Mouse (Mus musculus): ENCODE measurements around the gene C2cd4c. TPM values are rescaled to one million over a fixed set of nuclear protein-coding genes. Genes with fewer than 3 reads are reported as not detected.

C2cd4c gene
- polyA plus RNA-seq, 1 experiment from 2014 or later, result not detected

GRCm38 (mm10) chr10:79578891-79579290, 34.9 kb downstream of the C2cd4c start:
- 78% methylated on average over 7 of the region's 7 CpGs for WGBS
- Histone ChIP-seq H3K27me3 (ENCODE audit: control insufficient read depth, insufficient read depth, low read length) (no peaks in the 10 kb centered on the region), H3K9me3 (ENCODE audit: control insufficient read depth, low read length) (no peaks in the 10 kb centered on the region), H3K4me2 (replicated peaks; ENCODE audit: low read depth, low read length) (no peak overlapping the region), H3K4me3 (ENCODE audit: low read length) (no peak overlapping the region), H3K4me1 (ENCODE audit: control insufficient read depth, insufficient read depth, low read length) (0 out of 2 replicates have a peak, but pooled peaks cover 3% of the 10 kb centered on the region), H3K27ac (ENCODE audit: low read depth, low read length) (no peak overlapping the region), H3K9ac (ENCODE audit: low read depth, low read length) (no peak overlapping the region), H3K36me3 (ENCODE audit: control insufficient read depth, insufficient read depth, low read length) (no peaks in the 10 kb centered on the region)
- ATAC-seq (ENCODE audit: low FRiP score, low TSS enrichment), result no peak

GRCm38 (mm10) chr10:79578276-79578675, 35.5 kb downstream of the C2cd4c start:
- Histone ChIP-seq H3K36me3 (ENCODE audit: control insufficient read depth, insufficient read depth, low read length) (no peaks in the 10 kb centered on the region), H3K4me2 (replicated peaks; ENCODE audit: low read depth, low read length) (no peak overlapping the region), H3K4me3 (ENCODE audit: low read length) (no peak overlapping the region), H3K4me1 (ENCODE audit: control insufficient read depth, insufficient read depth, low read length) (0 out of 2 replicates have a peak, but pooled peaks cover 3% of the 10 kb centered on the region), H3K27ac (ENCODE audit: low read depth, low read length) (no peak overlapping the region), H3K9me3 (ENCODE audit: control insufficient read depth, low read length) (no peaks in the 10 kb centered on the region), H3K27me3 (ENCODE audit: control insufficient read depth, insufficient read depth, low read length) (no peaks in the 10 kb centered on the region), H3K9ac (ENCODE audit: low read depth, low read length) (no peak overlapping the region)
- ATAC-seq (ENCODE audit: low FRiP score, low TSS enrichment), result no peak
- 77% methylated on average over 9 of the region's 9 CpGs for WGBS

GRCm38 (mm10) chr10:79577376-79577775, 36.4 kb downstream of the C2cd4c start:
- H3K9me3 ChIP-seq (ENCODE audit: control insufficient read depth, low read length), result no peaks in the 10 kb centered on the region
- H3K36me3 ChIP-seq (ENCODE audit: control insufficient read depth, insufficient read depth, low read length), result no peaks in the 10 kb centered on the region
- WGBS, result 74% methylated on average over 4 of the region's 4 CpGs
- no peak overlapping the region for H3K27ac ChIP-seq (ENCODE audit: low read depth, low read length)
- H3K27me3 ChIP-seq (ENCODE audit: control insufficient read depth, insufficient read depth, low read length), result no peaks in the 10 kb centered on the region
- no peak overlapping the region for H3K9ac ChIP-seq (ENCODE audit: low read depth, low read length)
- H3K4me1 ChIP-seq (ENCODE audit: control insufficient read depth, insufficient read depth, low read length), result 0 out of 2 replicates have a peak, but pooled peaks cover 3% of the 10 kb centered on the region
- no peak overlapping the region for H3K4me3 ChIP-seq (ENCODE audit: low read length)
- no peak overlapping the region for H3K4me2 ChIP-seq (replicated peaks; ENCODE audit: low read depth, low read length)
- no peak for ATAC-seq (ENCODE audit: low FRiP score, low TSS enrichment)

GRCm38 (mm10) chr10:79575754-79576153, 38.1 kb downstream of the C2cd4c start:
- ATAC-seq (ENCODE audit: low FRiP score, low TSS enrichment), result no peak
- Histone ChIP-seq H3K9me3 (ENCODE audit: control insufficient read depth, low read length) (no peaks in the 10 kb centered on the region), H3K27ac (ENCODE audit: low read depth, low read length) (no peak overlapping the region), H3K36me3 (ENCODE audit: control insufficient read depth, insufficient read depth, low read length) (no peaks in the 10 kb centered on the region), H3K4me2 (replicated peaks; ENCODE audit: low read depth, low read length) (no peak overlapping the region), H3K9ac (ENCODE audit: low read depth, low read length) (no peak overlapping the region), H3K4me3 (ENCODE audit: low read length) (no peak overlapping the region), H3K4me1 (ENCODE audit: control insufficient read depth, insufficient read depth, low read length) (0 out of 2 replicates have a peak, but pooled peaks cover 3% of the 10 kb centered on the region), H3K27me3 (ENCODE audit: control insufficient read depth, insufficient read depth, low read length) (no peaks in the 10 kb centered on the region)
- 61% methylated on average over 6 of the region's 6 CpGs for WGBS

GRCm38 (mm10) chr10:79574796-79575195, 39.0 kb downstream of the C2cd4c start:
- no peak overlapping the region for H3K9ac ChIP-seq (ENCODE audit: low read depth, low read length)
- no peaks in the 10 kb centered on the region for H3K9me3 ChIP-seq (ENCODE audit: control insufficient read depth, low read length)
- H3K4me2 ChIP-seq (replicated peaks; ENCODE audit: low read depth, low read length), result no peak overlapping the region
- H3K36me3 ChIP-seq (ENCODE audit: control insufficient read depth, insufficient read depth, low read length), result no peaks in the 10 kb centered on the region
- H3K27me3 ChIP-seq (ENCODE audit: control insufficient read depth, insufficient read depth, low read length), result no peaks in the 10 kb centered on the region
- H3K27ac ChIP-seq (ENCODE audit: low read depth, low read length), result no peak overlapping the region
- H3K4me3 ChIP-seq (ENCODE audit: low read length), result no peak overlapping the region
- WGBS, result 95% methylated on average over 6 of the region's 6 CpGs
- H3K4me1 ChIP-seq (ENCODE audit: control insufficient read depth, insufficient read depth, low read length), result 0 out of 2 replicates have a peak, but pooled peaks cover 3% of the 10 kb centered on the region
- ATAC-seq (ENCODE audit: low FRiP score, low TSS enrichment), result no peak

GRCm38 (mm10) chr10:79574350-79574749, 39.5 kb downstream of the C2cd4c start:
- ATAC-seq (ENCODE audit: low FRiP score, low TSS enrichment), result no peak
- 81% methylated on average over 8 of the region's 8 CpGs for WGBS

GRCm38 (mm10) chr10:79573611-79574010, 40.2 kb downstream of the C2cd4c start:
- Histone ChIP-seq H3K9ac (ENCODE audit: low read depth, low read length) (no peak overlapping the region), H3K36me3 (ENCODE audit: control insufficient read depth, insufficient read depth, low read length) (no peaks in the 10 kb centered on the region), H3K4me3 (ENCODE audit: low read length) (no peak overlapping the region), H3K27me3 (ENCODE audit: control insufficient read depth, insufficient read depth, low read length) (no peaks in the 10 kb centered on the region), H3K4me2 (replicated peaks; ENCODE audit: low read depth, low read length) (no peak overlapping the region), H3K9me3 (ENCODE audit: control insufficient read depth, low read length) (no peaks in the 10 kb centered on the region), H3K4me1 (ENCODE audit: control insufficient read depth, insufficient read depth, low read length) (0 out of 2 replicates have a peak, but pooled peaks cover 3% of the 10 kb centered on the region), H3K27ac (ENCODE audit: low read depth, low read length) (no peak overlapping the region)
- WGBS, result 86% methylated on average over 6 of the region's 6 CpGs
- 0 out of 2 replicates have a peak, but pooled peaks have one; percentile 32 for ATAC-seq (ENCODE audit: low FRiP score, low TSS enrichment)

More at GRCm38 (mm10) chr10:79574350-79574749, 39.5 kb downstream of the C2cd4c start:
- no peak overlapping the region for H3K4me2 ChIP-seq (replicated peaks; ENCODE audit: low read depth, low read length)
- no peak overlapping the region for H3K4me3 ChIP-seq (ENCODE audit: low read length)
- no peak overlapping the region for H3K27ac ChIP-seq (ENCODE audit: low read depth, low read length)
- H3K36me3 ChIP-seq (ENCODE audit: control insufficient read depth, insufficient read depth, low read length), result no peaks in the 10 kb centered on the region
- no peaks in the 10 kb centered on the region for H3K9me3 ChIP-seq (ENCODE audit: control insufficient read depth, low read length)
- no peaks in the 10 kb centered on the region for H3K27me3 ChIP-seq (ENCODE audit: control insufficient read depth, insufficient read depth, low read length)
- H3K9ac ChIP-seq (ENCODE audit: low read depth, low read length), result no peak overlapping the region
- 0 out of 2 replicates have a peak, but pooled peaks cover 3% of the 10 kb centered on the region for H3K4me1 ChIP-seq (ENCODE audit: control insufficient read depth, insufficient read depth, low read length)

GRCm38 (mm10) chr10:79571314-79571713, 42.5 kb downstream of the C2cd4c start:
- H3K4me1 ChIP-seq (ENCODE audit: control insufficient read depth, insufficient read depth, low read length), result 0 out of 2 replicates have a peak, but pooled peaks cover 3% of the 10 kb centered on the region
- H3K4me3 ChIP-seq (ENCODE audit: low read length), result no peak overlapping the region
- H3K27ac ChIP-seq (ENCODE audit: low read depth, low read length), result no peak overlapping the region
- no peak overlapping the region for H3K4me2 ChIP-seq (replicated peaks; ENCODE audit: low read depth, low read length)
- H3K9me3 ChIP-seq (ENCODE audit: control insufficient read depth, low read length), result no peaks in the 10 kb centered on the region
- H3K27me3 ChIP-seq (ENCODE audit: control insufficient read depth, insufficient read depth, low read length), result no peaks in the 10 kb centered on the region
- no peak overlapping the region for H3K9ac ChIP-seq (ENCODE audit: low read depth, low read length)
- no peak for ATAC-seq (ENCODE audit: low FRiP score, low TSS enrichment)
- no peaks in the 10 kb centered on the region for H3K36me3 ChIP-seq (ENCODE audit: control insufficient read depth, insufficient read depth, low read length)
- 95% methylated on average over 2 of the region's 2 CpGs for WGBS

- Histone ChIP-seq H3K27me3 (ENCODE audit: control insufficient read depth, insufficient read depth, low read length) (no peaks in the 10 kb centered on the region), H3K9ac (ENCODE audit: low read depth, low read length) (no peak overlapping the region), H3K36me3 (ENCODE audit: control insufficient read depth, insufficient read depth, low read length) (no peaks in the 10 kb centered on the region), H3K4me1 (ENCODE audit: control insufficient read depth, insufficient read depth, low read length) (no peaks in the 10 kb centered on the region), H3K9me3 (ENCODE audit: control insufficient read depth, low read length) (no peaks in the 10 kb centered on the region), H3K27ac (ENCODE audit: low read depth, low read length) (no peak overlapping the region), H3K4me2 (replicated peaks; ENCODE audit: low read depth, low read length) (no peak overlapping the region), H3K4me3 (ENCODE audit: low read length) (no peak overlapping the region)
- WGBS, result 92% methylated on average over 5 of the region's 5 CpGs
- no peak for ATAC-seq (ENCODE audit: low FRiP score, low TSS enrichment)
These were observed 43.9 kb downstream of the C2cd4c start for GRCm38 (mm10) chr10:79569921-79570320.

Data from kidney, embryonic 14.5 days (tissue).